Mouse (Mus musculus): ENCODE data around the gene Anp32a. TPM values are rescaled to one million over a fixed set of nuclear protein-coding genes. Genes with fewer than 3 reads are reported as not detected.

Anp32a gene
- total RNA-seq, 1 experiment = 96.0 TPM

DNA sequence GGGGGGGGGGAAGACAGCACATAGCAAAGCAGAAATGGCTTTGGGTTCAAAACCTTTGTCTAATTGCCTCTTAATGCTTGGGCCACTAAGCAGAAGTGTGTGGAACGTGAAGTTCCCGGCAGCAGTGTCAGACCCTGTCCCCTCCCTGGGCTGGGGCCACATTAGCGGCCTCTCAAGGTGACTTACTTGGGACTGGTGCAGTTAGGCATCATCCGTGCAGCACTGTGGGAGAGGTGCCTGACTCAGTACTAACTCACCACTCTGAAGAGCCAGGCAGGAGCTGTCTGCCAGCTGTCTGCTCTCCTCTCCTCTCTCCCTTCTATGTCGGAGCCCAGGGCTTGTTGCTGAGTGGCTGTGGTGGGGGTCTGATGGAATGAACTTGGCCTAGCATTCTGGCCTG lies 6.1 kb downstream of the Anp32a start:
- no peak overlapping the region for H3K27ac ChIP-seq (ENCODE audit: insufficient read depth, low read depth, low read length, poor library complexity, severe bottlenecking)
- H3K4me3 ChIP-seq (ENCODE audit: insufficient read depth in 1 of 2, low read depth in 1 of 2, low read length in 2 of 2, poor library complexity in 1 of 2, severe bottlenecking in 1 of 2) = no peak overlapping the region
- H3K4me1 ChIP-seq (ENCODE audit: control insufficient read depth in 2 of 2, insufficient read depth in 2 of 2, low read length in 2 of 2, poor library complexity in 1 of 2) = peaks cover 13 to 26% of the 10 kb centered on the region in 2 experiments

GRCm38 (mm10) chr9:62348050-62348449 lies 7.0 kb downstream of the Anp32a start:
- no peak for TF ChIP-seq ZC3H11A (IDR thresholded peaks at IDR 0.05; ENCODE audit: borderline replicate concordance, low read depth, low read length)
- in situ Hi-C loops (cut with MboI; ENCODE audit: low sequenced_read_pairs in 2 of 2, unreplicated experiment in 2 of 2) = no loop called here
- no peak overlapping the region for H3K27ac ChIP-seq (ENCODE audit: insufficient read depth, low read depth, low read length, poor library complexity, severe bottlenecking)
- H3K36me3 ChIP-seq (ENCODE audit: control insufficient read depth, insufficient read depth, low read length, poor library complexity, severe bottlenecking) = peaks cover 10% of the 10 kb centered on the region; the same call in 1 of the 2 replicates
- no peaks in the 10 kb centered on the region for H3K9me3 ChIP-seq (ENCODE audit: control insufficient read depth, insufficient read depth, low read depth, low read length)
- DNase-seq (ENCODE audit: low read depth, low spot score) = no peak
- peaks cover 13 to 28% of the 10 kb centered on the region in 2 experiments for H3K4me1 ChIP-seq (ENCODE audit: control insufficient read depth in 2 of 2, insufficient read depth in 2 of 2, low read length in 2 of 2, poor library complexity in 1 of 2)
- no peak overlapping the region for H3K9ac ChIP-seq (ENCODE audit: insufficient read depth, low read depth, low read length, poor library complexity, severe bottlenecking)
- no peak overlapping the region for H3K4me3 ChIP-seq (ENCODE audit: insufficient read depth in 1 of 2, low read depth in 1 of 2, low read length in 2 of 2, poor library complexity in 1 of 2, severe bottlenecking in 1 of 2)

More for the DNA sequence above, 6.1 kb downstream of the Anp32a start:
- peaks cover 8% of the 10 kb centered on the region; the same call in 1 of the 2 replicates for H3K36me3 ChIP-seq (ENCODE audit: control insufficient read depth, insufficient read depth, low read length, poor library complexity, severe bottlenecking)
- peak overlapping the region; percentile 30 for H3K9ac ChIP-seq (ENCODE audit: insufficient read depth, low read depth, low read length, poor library complexity, severe bottlenecking)
- no peak for DNase-seq (ENCODE audit: low read depth, low spot score)
- H3K9me3 ChIP-seq (ENCODE audit: control insufficient read depth, insufficient read depth, low read depth, low read length) = no peaks in the 10 kb centered on the region
- TF ChIP-seq ZNF384 (IDR thresholded peaks at IDR 0.05; ENCODE audit: low read depth, low read length) (no peak), CHD2 (IDR thresholded peaks at IDR 0.05; ENCODE audit: low read depth, low read length) (no peak)
- in situ Hi-C loops (cut with MboI; ENCODE audit: low sequenced_read_pairs in 2 of 2, unreplicated experiment in 2 of 2) = no loop called here

DNA sequence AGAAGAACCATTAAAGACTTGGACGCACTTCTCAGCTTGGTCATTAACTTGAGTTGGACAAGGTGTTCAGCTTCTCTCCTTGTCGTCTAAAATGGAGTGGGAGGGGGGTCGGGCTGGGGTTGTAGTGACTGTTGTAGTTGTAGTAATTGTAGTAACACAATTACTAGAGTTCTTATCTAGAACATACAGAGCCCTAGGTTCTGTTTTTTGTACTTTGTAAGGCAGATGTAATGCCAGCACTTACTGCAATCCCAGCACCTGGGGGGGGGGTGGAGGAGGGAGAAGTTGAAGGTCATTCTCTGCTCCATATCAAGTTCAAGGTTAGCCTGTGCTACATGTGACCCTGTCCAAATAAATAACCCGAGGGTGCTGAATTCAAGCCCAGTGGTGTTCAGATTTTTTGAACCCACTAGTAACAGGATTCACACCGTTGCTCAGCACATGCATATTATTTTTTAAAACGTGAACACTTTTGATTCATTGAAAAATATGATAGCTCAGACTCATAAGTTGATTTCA lies 7.4 kb downstream of the Anp32a start:
- Histone ChIP-seq H3K9me3 (ENCODE audit: control insufficient read depth, insufficient read depth, low read depth, low read length) (no peaks in the 10 kb centered on the region), H3K4me1 (ENCODE audit: control insufficient read depth in 2 of 2, insufficient read depth in 2 of 2, low read length in 2 of 2, poor library complexity in 1 of 2) (peaks cover 13 to 28% of the 10 kb centered on the region in 2 experiments), H3K27ac (ENCODE audit: insufficient read depth, low read depth, low read length, poor library complexity, severe bottlenecking) (no peak overlapping the region), H3K9ac (ENCODE audit: insufficient read depth, low read depth, low read length, poor library complexity, severe bottlenecking) (no peak overlapping the region), H3K36me3 (ENCODE audit: control insufficient read depth, insufficient read depth, low read length, poor library complexity, severe bottlenecking) (peaks cover 11% of the 10 kb centered on the region; the same call in 1 of the 2 replicates), H3K4me3 (ENCODE audit: insufficient read depth in 1 of 2, low read depth in 1 of 2, low read length in 2 of 2, poor library complexity in 1 of 2, severe bottlenecking in 1 of 2) (no peak overlapping the region)
- TF ChIP-seq ZNF384 (IDR thresholded peaks at IDR 0.05; ENCODE audit: low read depth, low read length) (no peak), ZC3H11A (IDR thresholded peaks at IDR 0.05; ENCODE audit: borderline replicate concordance, low read depth, low read length) (no peak)
- no peak for DNase-seq (ENCODE audit: low read depth, low spot score)
- in situ Hi-C loops (cut with MboI; ENCODE audit: low sequenced_read_pairs in 2 of 2, unreplicated experiment in 2 of 2) = no loop called here

DNA sequence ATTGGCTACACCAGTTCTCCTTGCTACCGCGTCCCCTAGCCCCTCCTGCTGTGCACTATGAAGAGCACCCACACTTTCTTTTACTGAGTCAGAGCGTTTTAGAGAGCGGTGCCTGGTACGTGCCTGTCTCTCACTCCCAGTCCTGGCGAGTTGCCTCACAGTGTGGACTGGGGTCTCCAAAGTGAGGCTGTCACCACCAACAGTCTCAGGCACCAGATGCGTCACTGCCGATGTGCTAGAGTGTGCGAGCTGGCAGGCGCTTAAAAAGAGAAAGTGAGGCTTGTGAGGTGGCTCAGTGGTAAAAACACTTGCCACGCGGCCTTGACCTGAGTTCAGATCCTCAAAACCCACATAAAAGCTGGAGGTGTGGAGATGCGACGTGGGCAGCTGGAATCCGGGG lies 8.2 kb downstream of the Anp32a start:
- H3K4me3 ChIP-seq (ENCODE audit: insufficient read depth in 1 of 2, low read depth in 1 of 2, low read length in 2 of 2, poor library complexity in 1 of 2, severe bottlenecking in 1 of 2) = no peak overlapping the region; a peak in 1 of 4 replicates
- in situ Hi-C loops (cut with MboI; ENCODE audit: low sequenced_read_pairs in 2 of 2, unreplicated experiment in 2 of 2) = no loop called here
- H3K9ac ChIP-seq (ENCODE audit: insufficient read depth, low read depth, low read length, poor library complexity, severe bottlenecking) = 0 out of 2 replicates have a peak overlapping the region, but pooled peaks have one; percentile 34
- no peak for TF ChIP-seq HCFC1 (IDR thresholded peaks at IDR 0.05; ENCODE audit: borderline replicate concordance, insufficient read depth, low read length)
- TF ChIP-seq CHD2 (IDR thresholded peaks at IDR 0.05; ENCODE audit: low read depth, low read length) = no peak
- TF ChIP-seq ZNF384 (IDR thresholded peaks at IDR 0.05; ENCODE audit: low read depth, low read length) = no peak
- TF ChIP-seq MAFK (IDR thresholded peaks at IDR 0.05; ENCODE audit: insufficient read depth, low read depth, low read length) = no peak
- no peak for TF ChIP-seq ZC3H11A (IDR thresholded peaks at IDR 0.05; ENCODE audit: borderline replicate concordance, low read depth, low read length)
- peaks cover 14 to 32% of the 10 kb centered on the region in 2 experiments for H3K4me1 ChIP-seq (ENCODE audit: control insufficient read depth in 2 of 2, insufficient read depth in 2 of 2, low read length in 2 of 2, poor library complexity in 1 of 2)
- no peak for DNase-seq (ENCODE audit: low read depth, low spot score)
- peaks cover 11% of the 10 kb centered on the region; the same call in 1 of the 2 replicates for H3K36me3 ChIP-seq (ENCODE audit: control insufficient read depth, insufficient read depth, low read length, poor library complexity, severe bottlenecking)
- H3K9me3 ChIP-seq (ENCODE audit: control insufficient read depth, insufficient read depth, low read depth, low read length) = no peaks in the 10 kb centered on the region
- H3K27ac ChIP-seq (ENCODE audit: insufficient read depth, low read depth, low read length, poor library complexity, severe bottlenecking) = no peak overlapping the region

DNA sequence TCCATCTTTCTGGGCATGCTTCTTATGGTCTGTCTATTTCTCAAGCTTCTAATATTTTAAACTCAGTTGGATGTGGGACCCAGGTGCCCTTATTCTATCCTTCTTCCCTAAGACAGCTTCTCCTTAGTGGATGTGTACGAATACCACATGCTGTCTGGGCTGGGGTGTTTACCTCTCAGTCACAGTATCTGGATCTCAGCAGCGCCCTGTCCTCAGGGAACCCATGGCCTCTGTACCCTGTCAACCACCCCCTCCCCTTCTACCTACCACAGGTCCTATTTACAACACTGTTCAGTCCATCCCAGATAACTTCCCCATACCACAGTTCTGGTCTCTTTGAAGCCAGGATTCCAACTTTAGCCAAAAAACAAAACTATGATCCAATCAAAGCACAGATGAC lies 9.6 kb downstream of the Anp32a start:
- Histone ChIP-seq H3K9me3 (ENCODE audit: control insufficient read depth, insufficient read depth, low read depth, low read length) (no peaks in the 10 kb centered on the region), H3K4me1 (ENCODE audit: control insufficient read depth in 2 of 2, insufficient read depth in 2 of 2, low read length in 2 of 2, poor library complexity in 1 of 2) (peaks cover 14 to 30% of the 10 kb centered on the region in 2 experiments), H3K27ac (ENCODE audit: insufficient read depth, low read depth, low read length, poor library complexity, severe bottlenecking) (no peak overlapping the region), H3K36me3 (ENCODE audit: control insufficient read depth, insufficient read depth, low read length, poor library complexity, severe bottlenecking) (peaks cover 21% of the 10 kb centered on the region; the same call in 1 of the 2 replicates), H3K4me3 (ENCODE audit: insufficient read depth in 1 of 2, low read depth in 1 of 2, low read length in 2 of 2, poor library complexity in 1 of 2, severe bottlenecking in 1 of 2) (no peak overlapping the region), H3K9ac (ENCODE audit: insufficient read depth, low read depth, low read length, poor library complexity, severe bottlenecking) (no peak overlapping the region)
- TF ChIP-seq HCFC1 (IDR thresholded peaks at IDR 0.05; ENCODE audit: borderline replicate concordance, insufficient read depth, low read length) (no peak), ZNF384 (IDR thresholded peaks at IDR 0.05; ENCODE audit: low read depth, low read length) (no peak), MAFK (IDR thresholded peaks at IDR 0.05; ENCODE audit: insufficient read depth, low read depth, low read length) (no peak), CHD2 (IDR thresholded peaks at IDR 0.05; ENCODE audit: low read depth, low read length) (no peak), ZC3H11A (IDR thresholded peaks at IDR 0.05; ENCODE audit: borderline replicate concordance, low read depth, low read length) (no peak)
- no peak for DNase-seq (ENCODE audit: low read depth, low spot score)
- in situ Hi-C loops (cut with MboI; ENCODE audit: low sequenced_read_pairs in 2 of 2, unreplicated experiment in 2 of 2) = no loop called here

Measured in ES-E14 (cell line).